Mouse (Mus musculus): ENCODE measurements around the gene Ldah.
A peak's percentile ranks its signal among the peaks of the same experiment; 100 is the strongest.
"Not testable (repeated sequence)": the region's sequence is repeated elsewhere in the genome, so short reads cannot be mapped to it uniquely, and the experiment has no call there.

The Ldah gene

DNA sequence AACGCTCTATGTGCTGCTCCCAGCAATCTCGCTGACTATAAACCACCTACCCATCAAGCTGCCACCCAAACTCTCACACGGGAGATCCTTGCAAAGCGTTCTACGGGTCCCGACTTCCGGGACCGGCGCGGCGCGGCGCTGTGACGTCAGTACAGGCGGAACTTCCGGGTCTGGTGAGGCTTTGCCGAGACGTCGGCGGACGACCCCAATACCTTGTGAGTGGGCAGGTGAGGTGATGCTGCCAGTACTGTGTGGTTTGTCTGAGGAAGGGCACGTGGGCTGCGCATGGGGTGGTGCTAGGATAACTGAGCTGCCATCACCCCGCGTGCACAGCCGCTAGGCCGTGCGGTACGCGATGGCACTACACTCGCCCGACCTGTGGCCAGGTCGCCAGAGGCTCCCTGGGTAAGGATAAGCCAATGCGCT lies at the start of gene Ldah:
Gene Ldah, plus strand, starts transcription at position 130 of the 426 bp plus-strand sequence.
- peak; percentile 87 for DNase-seq

DNA sequence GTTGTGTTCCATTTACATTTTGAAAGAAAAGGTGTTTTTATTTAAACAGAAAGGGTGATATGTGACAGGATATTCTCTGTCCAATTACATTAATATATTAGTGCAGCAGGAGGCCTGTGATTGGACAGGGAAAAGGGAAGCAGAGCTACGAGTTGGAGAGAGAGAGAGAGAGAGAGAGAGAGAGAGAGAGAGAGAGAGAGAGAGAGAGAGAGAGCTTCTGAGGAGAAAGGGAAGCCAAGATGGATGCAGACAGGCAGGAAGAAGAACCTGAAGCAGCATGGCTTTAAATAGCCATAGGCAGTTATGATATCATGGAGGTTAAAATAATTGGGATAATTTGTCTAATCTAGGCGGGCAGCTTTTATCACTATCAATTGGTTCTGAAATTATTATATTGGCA lies 40.2 kb upstream of the Ldah start:
- DNase-seq = no peak

DNA sequence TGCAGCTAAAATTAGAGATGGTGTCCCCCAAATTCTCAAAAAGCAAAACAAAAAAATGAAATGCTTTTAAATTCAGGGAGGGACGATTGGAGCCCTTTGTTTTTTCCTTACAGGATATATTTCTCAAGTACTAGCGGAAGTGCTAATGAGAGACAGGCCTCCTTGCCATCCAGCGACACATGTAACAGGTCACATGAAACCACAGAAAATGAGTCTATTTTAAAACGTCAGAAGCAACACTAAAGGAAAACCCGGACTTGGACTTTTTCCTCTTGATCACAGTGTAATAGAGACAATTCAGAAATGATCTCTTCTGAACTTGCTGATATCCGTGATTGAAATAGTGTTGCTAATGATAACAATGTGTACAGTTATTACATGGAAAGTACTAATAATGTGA lies 27.0 kb upstream of the Ldah start:
- no peak for DNase-seq

- no peak for DNase-seq
Measured at GRCm38 (mm10) chr12:8181744-8182143, 26.2 kb upstream of the Ldah start.

GRCm38 (mm10) chr12:8184518-8184917 lies 23.4 kb upstream of the Ldah start:
- no peak for DNase-seq

- no peak for DNase-seq
Measured at GRCm38 (mm10) chr12:8188161-8188560, 19.7 kb upstream of the Ldah start.

GRCm38 (mm10) chr12:8188796-8189535 lies 18.9 kb upstream of the Ldah start:
- DNase-seq = not testable (repeated sequence)

- DNase-seq = no peak
Measured at GRCm38 (mm10) chr12:8189722-8190121, 18.2 kb upstream of the Ldah start.

- DNase-seq = no peak
Measured at GRCm38 (mm10) chr12:8205721-8206120, 2.2 kb upstream of the Ldah start.

- DNase-seq = no peak
Measured at GRCm38 (mm10) chr12:8207578-8207977, 329 bp upstream of the Ldah start.

- DNase-seq = no peak
Measured at GRCm38 (mm10) chr12:8216392-8217280, 8.7 kb downstream of the Ldah start.

DNA sequence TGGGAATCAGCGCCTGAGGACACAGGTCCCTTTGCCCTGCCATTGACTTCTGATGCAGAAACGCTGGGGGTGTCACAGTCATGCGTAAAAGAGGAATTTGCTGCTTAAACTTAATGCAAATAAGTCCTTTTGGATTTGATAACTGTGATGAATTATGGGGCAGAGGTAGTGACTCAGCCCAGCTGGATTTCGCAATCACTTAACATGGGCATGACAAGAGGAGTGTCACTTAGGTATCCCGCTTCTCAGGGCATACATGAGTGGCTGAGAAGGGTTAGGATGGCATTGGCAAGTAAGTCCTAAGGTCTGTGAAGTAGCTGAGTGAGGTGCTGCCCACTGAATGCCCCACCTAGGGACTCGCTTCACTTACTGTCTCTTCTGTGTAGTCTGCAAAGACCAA lies 15.1 kb downstream of the Ldah start:
- no peak for DNase-seq

- no peak for DNase-seq
Measured at GRCm38 (mm10) chr12:8231101-8231500, 23.2 kb downstream of the Ldah start.

- no peak for DNase-seq
Measured at GRCm38 (mm10) chr12:8232679-8233078, 24.8 kb downstream of the Ldah start.

GRCm38 (mm10) chr12:8242181-8242580 lies 34.3 kb downstream of the Ldah start:
- no peak for DNase-seq

GRCm38 (mm10) chr12:8244746-8245145 lies 36.8 kb downstream of the Ldah start:
- no peak for DNase-seq

DNA sequence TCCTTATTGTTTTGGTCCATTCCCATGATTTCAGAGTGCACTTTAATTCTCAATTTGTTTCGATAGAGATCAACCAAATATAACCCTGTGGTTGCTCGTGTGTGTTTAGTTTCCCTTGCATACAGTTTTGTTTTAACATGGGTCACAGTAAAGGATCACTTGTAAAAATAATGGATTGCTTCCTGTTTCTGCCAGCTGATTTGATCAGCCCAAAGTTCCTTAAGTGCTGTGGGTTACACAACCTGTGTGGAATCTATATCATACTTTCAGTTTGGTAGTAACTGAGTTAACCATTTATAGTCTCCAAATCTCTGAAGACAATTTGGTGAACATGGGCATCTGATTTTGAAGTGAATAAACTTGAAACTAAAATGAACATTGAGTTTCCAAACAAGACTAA lies 52.4 kb downstream of the Ldah start:
- DNase-seq = no peak

- DNase-seq = no peak
Measured at GRCm38 (mm10) chr12:8266311-8266710, 58.4 kb downstream of the Ldah start.

DNA sequence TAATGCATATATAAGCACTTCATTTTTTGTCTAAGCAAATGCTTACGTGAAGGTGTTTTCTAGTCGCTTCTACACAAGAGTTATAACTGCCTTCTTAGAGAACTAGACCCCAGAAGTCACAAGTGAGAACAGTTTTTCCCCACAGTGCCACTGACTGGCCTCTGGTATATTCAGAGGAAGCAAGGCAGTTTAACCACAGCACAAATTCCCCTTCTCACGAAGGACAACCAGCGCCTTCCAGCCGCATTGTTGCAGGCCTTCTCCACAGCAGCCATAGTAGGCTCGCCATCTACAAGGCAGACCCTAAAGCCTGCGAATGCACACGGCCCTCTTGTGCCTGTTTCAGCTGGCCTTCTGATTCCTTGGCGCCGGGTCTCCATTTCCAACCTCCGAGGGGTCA lies 61.7 kb downstream of the Ldah start:
- DNase-seq = no peak

- DNase-seq = no peak
Measured at GRCm38 (mm10) chr12:8271405-8271804, 63.5 kb downstream of the Ldah start.

DNA sequence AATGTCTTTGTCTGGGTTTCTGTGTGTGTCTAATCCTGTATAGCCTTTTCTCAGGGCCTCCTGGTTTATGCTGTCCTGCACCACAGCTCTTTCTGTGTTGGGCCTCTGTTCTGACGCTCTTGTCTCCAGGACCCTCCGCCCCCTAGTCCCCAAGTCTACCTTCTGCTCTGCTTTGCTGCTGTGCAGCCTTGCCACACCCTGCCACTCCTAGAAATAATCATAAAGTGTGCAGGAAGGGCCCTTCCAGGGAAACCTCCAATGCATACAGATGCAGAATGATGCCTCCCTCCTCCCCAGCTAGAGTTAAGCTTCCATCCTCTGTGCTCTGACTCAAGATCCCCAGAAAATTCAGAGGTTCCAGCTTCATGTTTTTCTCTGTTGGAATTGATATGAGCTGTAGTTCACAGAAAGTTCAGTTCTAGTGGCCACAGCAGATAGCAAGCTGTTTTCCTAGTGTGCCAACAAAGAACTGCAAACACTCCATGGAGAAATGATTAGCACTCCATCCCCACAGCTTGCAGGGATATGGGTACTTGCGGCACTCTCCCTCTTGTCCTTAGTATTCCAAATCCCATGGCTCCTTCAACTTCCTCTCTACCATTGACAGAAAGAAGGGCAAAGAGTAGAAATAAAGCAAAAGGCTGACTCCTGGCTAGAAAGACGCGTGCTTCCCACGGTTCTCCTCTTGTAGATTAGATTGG lies 65.7 kb downstream of the Ldah start:
- no peak for DNase-seq

DNA sequence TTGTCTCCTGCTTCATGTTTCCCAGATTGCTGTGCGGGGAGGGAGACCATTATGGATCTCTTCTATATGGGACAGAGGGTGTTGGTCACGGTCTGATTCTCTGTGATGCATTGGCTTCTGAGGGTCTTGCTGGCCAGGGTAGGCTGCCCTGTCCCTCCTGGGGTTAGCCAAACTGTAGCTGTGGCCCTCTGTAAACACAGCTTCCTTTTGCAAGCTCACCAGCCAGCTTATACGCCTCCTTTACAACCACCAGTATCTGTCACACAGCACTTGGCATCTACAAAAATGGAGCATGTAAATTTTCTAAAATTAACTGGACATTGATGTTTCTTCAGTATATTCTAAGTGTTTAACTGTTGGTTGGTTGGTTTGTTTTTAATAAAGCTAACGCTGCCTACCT lies 67.5 kb downstream of the Ldah start:
- DNase-seq = no peak

DNA sequence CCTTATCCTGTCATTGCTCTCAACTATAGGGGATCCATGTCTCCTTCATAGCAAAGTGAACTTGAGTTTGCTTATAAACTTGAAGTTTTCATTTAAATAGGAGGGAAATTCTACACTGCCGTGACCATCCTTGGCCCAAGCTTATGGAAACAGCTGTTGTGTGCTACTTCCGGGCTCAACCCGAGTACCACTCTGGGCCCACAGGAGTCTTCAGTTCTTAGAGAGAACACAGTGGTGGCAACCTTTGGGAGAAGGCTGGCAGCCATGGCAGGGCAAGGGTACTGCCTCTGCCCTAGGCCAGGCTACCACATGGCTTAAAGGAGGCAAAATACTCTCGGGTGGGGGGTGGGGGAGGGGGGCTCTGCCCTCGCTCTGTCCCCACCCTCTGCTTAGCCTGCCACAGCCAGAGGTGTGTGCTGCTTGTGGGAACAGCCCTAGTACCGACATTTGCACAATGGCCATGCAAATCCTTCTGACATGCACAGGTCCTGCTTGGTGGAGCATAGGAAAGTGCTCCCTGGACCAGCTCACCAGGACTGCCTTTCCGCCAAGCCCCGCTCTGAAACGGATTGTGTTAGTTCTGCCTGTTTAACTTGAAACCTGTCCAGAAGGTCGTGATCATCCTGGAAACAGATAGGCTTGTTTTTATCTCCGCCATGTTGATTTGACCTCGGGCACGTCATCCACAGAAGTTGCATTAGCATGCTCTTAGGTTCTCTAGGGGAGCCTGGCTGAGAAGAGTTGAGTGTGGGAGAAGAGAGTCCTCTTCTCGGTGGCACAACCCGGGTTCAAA lies 73.5 kb downstream of the Ldah start:
- DNase-seq = no peak

Data from liver (tissue).